Mouse (Mus musculus): ENCODE results near the gene Ssu2.

The Ssu2 gene

DNA sequence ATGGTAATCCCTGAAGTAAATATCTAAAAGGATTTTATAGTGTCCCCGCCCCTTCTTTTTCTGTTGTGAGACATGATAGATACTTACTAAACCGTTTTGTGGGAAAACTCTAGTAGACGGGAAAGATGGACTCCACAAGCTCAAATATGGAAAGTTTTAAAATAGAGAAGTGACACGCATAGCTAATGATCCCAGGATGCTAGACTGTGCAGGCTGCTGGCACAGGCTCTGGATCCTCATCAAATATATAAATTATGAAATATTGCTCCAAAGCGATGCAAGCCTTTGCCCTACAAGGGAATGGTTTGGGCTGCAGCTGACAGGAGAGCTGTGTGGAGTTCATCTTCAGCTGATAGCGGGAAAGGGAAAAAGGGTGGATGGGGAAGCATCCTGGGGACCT, 50.2 kb downstream of the Ssu2 start:
- DNase-seq = no peak

DNA sequence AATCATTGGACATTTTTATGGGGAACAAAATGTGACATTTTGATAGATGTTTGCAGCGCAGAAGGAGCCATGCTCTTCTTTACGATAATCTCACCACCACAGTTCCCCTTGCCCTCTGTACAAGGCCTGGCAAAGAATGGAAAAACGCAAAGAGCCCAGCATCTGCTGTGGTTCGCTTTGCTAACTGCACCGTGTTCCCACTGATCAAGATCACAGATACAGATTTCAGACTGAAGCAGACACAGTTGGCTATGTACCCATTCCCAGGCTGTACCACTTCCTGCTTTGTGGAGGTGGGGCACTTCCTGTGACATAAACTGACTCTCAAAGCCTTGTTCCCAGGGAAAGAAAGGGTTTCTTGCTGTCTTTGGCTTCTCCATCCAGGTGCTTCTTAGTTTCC, 53.9 kb downstream of the Ssu2 start:
- DNase-seq = no peak

GRCm38 (mm10) chr6:112331223-112331598, 56.6 kb downstream of the Ssu2 start:
- no peak for DNase-seq

- DNase-seq = no peak
Measured at GRCm38 (mm10) chr6:112330520-112331222, 57.2 kb downstream of the Ssu2 start.

GRCm38 (mm10) chr6:112327793-112328192, 60.0 kb downstream of the Ssu2 start:
- no peak for DNase-seq

- DNase-seq = no peak
Measured at GRCm38 (mm10) chr6:112325213-112325612, 62.6 kb downstream of the Ssu2 start.

GRCm38 (mm10) chr6:112322916-112323315, 64.9 kb downstream of the Ssu2 start:
- DNase-seq = no peak

- DNase-seq = no peak
Measured at GRCm38 (mm10) chr6:112320679-112321078, 67.1 kb downstream of the Ssu2 start.

GRCm38 (mm10) chr6:112319449-112319848, 68.4 kb downstream of the Ssu2 start:
- no peak for DNase-seq

- DNase-seq = no peak
Measured at GRCm38 (mm10) chr6:112311385-112311784, 76.4 kb downstream of the Ssu2 start.

DNA sequence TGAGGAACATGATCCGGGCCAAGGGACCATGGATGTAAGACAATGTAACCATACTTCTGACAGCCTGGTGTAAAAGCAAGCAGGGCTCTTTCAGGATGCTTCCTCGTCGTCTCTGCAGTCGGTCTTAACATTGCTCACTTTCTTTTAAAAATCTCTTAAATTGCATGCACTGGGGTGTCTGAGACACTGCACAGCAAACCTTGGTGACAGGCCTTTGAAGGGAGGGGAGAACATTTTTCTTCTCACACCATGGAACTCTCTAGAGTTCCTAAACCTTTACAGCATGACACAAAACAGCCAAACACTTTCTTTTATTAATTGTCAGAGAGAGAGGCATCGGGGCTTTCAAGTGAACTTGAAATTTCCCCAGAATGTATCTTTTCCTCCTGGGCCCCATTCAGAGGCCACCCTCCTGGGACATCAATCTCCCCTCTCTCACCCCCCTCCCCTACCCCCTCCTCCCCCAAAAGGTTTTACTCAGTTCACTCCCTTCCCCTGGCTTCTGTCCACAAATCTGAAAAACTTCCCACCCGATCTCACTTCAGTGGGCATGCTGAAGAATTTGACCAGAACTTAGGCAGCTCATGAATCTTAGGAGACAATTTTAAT, 78.4 kb downstream of the Ssu2 start:
- no peak for DNase-seq

All from liver (tissue).